8 mouse cellular contexts compared by ENCODE assay signal in genomic region chr3:89863716-89864509, GRCm38 (mm10). TPM values are rescaled to one million over a fixed set of nuclear protein-coding genes. Genes with fewer than 3 reads are reported as not detected.
DNase-seq lines count a peak whose midpoint lies in the region; ATAC-seq and TF ChIP-seq lines count a peak whose summit lies in the region.

No protein-coding gene starts in this region.

- H3K79me2 ChIP-seq in liver, adult 2 months (ENCODE audit: control insufficient read depth, insufficient read depth, low read length): no peaks in the 10 kb centered on the region

- TF ChIP-seq POLR2A in liver, adult 2 months (IDR thresholded peaks at IDR 0.05; ENCODE audit: extremely low read depth, insufficient read depth, low read length): no peak
- no peak for TF ChIP-seq POLR2A in bone marrow, adult 2 months (IDR thresholded peaks at IDR 0.05; ENCODE audit: borderline replicate concordance, control insufficient read depth, low read depth, low read length)

- 67% methylated on average over 9 of the region's 9 CpGs for WGBS in liver, adult 2 months
- 22% methylated on average over 9 of the region's 9 CpGs for WGBS in bone marrow, adult 2 months
- WGBS in neural tube, embryonic 15.5 days: 85% methylated on average over 9 of the region's 9 CpGs

- no peaks in the 10 kb centered on the region for H3K9me3 ChIP-seq in neural tube, embryonic 15.5 days (replicated peaks)

- H3K27ac ChIP-seq in liver, adult 2 months (replicated peaks; ENCODE audit: insufficient read depth, low read depth, low read length): no peak overlapping the region
- no peak overlapping the region for H3K27ac ChIP-seq in bone marrow, adult 2 months (ENCODE audit: control insufficient read depth, insufficient read depth, low read depth, low read length, poor library complexity)
- no peak overlapping the region for H3K27ac ChIP-seq in neural tube, embryonic 15.5 days (replicated peaks)

- TF ChIP-seq CTCF in liver, adult 2 months (IDR thresholded peaks at IDR 0.05; ENCODE audit: low read depth, low read length): no peak
- TF ChIP-seq CTCF in bone marrow, adult 2 months (IDR thresholded peaks at IDR 0.05; ENCODE audit: control insufficient read depth, insufficient read depth, low read length): 0 out of 2 replicates have a peak, but pooled peaks have one; percentile 14

- ATAC-seq in neural tube, embryonic 15.5 days (ENCODE audit: low FRiP score): no peak

- no peak overlapping the region for H3K4me2 ChIP-seq in neural tube, embryonic 15.5 days

- H3K9ac ChIP-seq in liver, adult 2 months (ENCODE audit: low read depth, low read length): no peak overlapping the region
- no peak overlapping the region for H3K9ac ChIP-seq in neural tube, embryonic 15.5 days (replicated peaks)

- peaks cover 11% of the 10 kb centered on the region; the same call in 1 of the 2 replicates for H3K4me1 ChIP-seq in liver, adult 2 months (ENCODE audit: control insufficient read depth, insufficient read depth, low read length)
- peaks cover 3% of the 10 kb centered on the region for H3K4me1 ChIP-seq in bone marrow, adult 2 months (ENCODE audit: control insufficient read depth, insufficient read depth, low read length)
- H3K4me1 ChIP-seq in neural tube, embryonic 15.5 days: peaks cover 23% of the 10 kb centered on the region

- DNase-seq in liver, adult 2 months (ENCODE audit: extremely low read depth, low read depth, low spot score): peak; percentile 37
- no peak for DNase-seq in liver
- peak; percentile 50 to 51 for DNase-seq in kidney, postnatal 4 days
- DNase-seq in thymus, postnatal 10 days (ENCODE audit: low spot score in 2 of 2): peak; percentile 54 to 59
- DNase-seq in neural tube, embryonic 10.5 days (ENCODE audit: extremely low spot score, low spot score): no peak
- DNase-seq in left cerebral cortex, postnatal 25 days (ENCODE audit: low spot score in 2 of 2): no peak

- H3K27me3 ChIP-seq in liver, adult 2 months (ENCODE audit: control insufficient read depth, insufficient read depth, low read length): no peaks in the 10 kb centered on the region
- H3K27me3 ChIP-seq in neural tube, embryonic 15.5 days (replicated peaks): no peaks in the 10 kb centered on the region

- H3K36me3 ChIP-seq in liver, adult 2 months (ENCODE audit: control insufficient read depth, insufficient read depth, low read length): no peaks in the 10 kb centered on the region
- H3K36me3 ChIP-seq in neural tube, embryonic 15.5 days: no peaks in the 10 kb centered on the region

- intact Hi-C loops in left cerebral cortex, postnatal 25 days (cut with DNase I): no loop called here

- no peak overlapping the region for H3K4me3 ChIP-seq in liver, adult 2 months (ENCODE audit: insufficient read depth, low read depth, low read length)
- no peak overlapping the region for H3K4me3 ChIP-seq in bone marrow, adult 2 months (replicated peaks; ENCODE audit: control insufficient read depth, low read depth, low read length)
- H3K4me3 ChIP-seq in neural tube, embryonic 15.5 days (replicated peaks): no peak overlapping the region

RNA-seq across cellular contexts. Expression of gene She, which starts 32.7 kb away (rescaled TPM):
- total RNA-seq in liver, adult 2 months (2014; rRNA removed): 2.3 and 2.5 TPM in 2 replicates
- 0.78 TPM in 2 replicates for polyA plus RNA-seq in liver, adult 2 months (2012; rRNA removed)
- polyA plus RNA-seq in bone marrow, adult 2 months (2011; ENCODE audit: insufficient read depth, insufficient read length, low replicate concordance, missing spikeins): 1.2 and 1.7 TPM in 2 replicates
- 1.4 and 2.0 TPM in 2 replicates for polyA plus RNA-seq in neural tube, embryonic 15.5 days (2015; fragmentation: Nextera tagmentation; extraction: Ambion mirVana)
- 1 to 10 TPM; 3.1 to 3.4 TPM for total RNA-seq in left cerebral cortex, postnatal 25 days (2021)

RNA-seq across cellular contexts. Expression of gene Il6ra, which starts 49.1 kb away (rescaled TPM):
- total RNA-seq in liver, adult 2 months (2014; rRNA removed): 15.4 and 19.7 TPM in 2 replicates
- 10.1 and 10.5 TPM in 2 replicates for polyA plus RNA-seq in liver, adult 2 months (2012; rRNA removed)
- 6.5 and 11.4 TPM in 2 replicates for polyA plus RNA-seq in bone marrow, adult 2 months (2011; ENCODE audit: insufficient read depth, insufficient read length, low replicate concordance, missing spikeins)
- 1.2 and 1.5 TPM in 2 replicates for polyA plus RNA-seq in neural tube, embryonic 15.5 days (2015; fragmentation: Nextera tagmentation; extraction: Ambion mirVana)
- 1 to 10 TPM; 4.7 to 5.0 TPM for total RNA-seq in left cerebral cortex, postnatal 25 days (2021)

Comparison
In these comparisons a context has a peak if more than half of its experiments do, and no peak if none do; other contexts are left out.
1. DNase-seq: peak in liver, adult 2 months (single experiment), kidney, postnatal 4 days (2 of 2) and thymus, postnatal 10 days (2 of 2); none in liver (single experiment), neural tube, embryonic 10.5 days (single experiment) and left cerebral cortex, postnatal 25 days (0 of 2).